Mouse (Mus musculus): Measurements from ENCODE around the gene Raet1d.
"Not testable (repeated sequence)": the region's sequence is repeated elsewhere in the genome, so short reads cannot be mapped to it uniquely, and the experiment has no call there.

DNA sequence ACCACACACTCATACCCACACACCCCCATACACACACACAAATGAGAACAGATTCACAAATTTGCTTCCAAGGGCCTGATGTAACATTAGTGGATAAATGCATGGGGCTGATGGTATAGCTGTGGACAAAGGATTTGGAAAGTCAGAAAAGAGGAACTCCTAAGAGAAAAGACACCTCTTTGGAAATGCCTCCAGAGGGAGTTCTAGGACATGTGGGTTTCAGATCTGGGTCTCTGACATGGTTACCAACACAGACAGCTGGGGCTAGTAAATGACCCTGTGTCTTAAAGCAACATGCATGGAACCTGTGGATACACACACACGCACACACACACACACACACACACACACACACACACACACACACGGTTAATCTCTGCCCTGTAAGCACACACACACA lies 605 bp downstream of the Raet1d start:
- not testable (repeated sequence) for TF ChIP-seq CTCF (IDR thresholded peaks at IDR 0.05; ENCODE audit: low read depth, low read length); GATA2 (IDR thresholded peaks at IDR 0.05; ENCODE audit: borderline replicate concordance, low read depth, low read length); GATA1 (IDR thresholded peaks at IDR 0.05; ENCODE audit: borderline replicate concordance, low read length)
